Comparison of ENCODE assay signal across 8 mouse cellular contexts in the genomic region with DNA sequence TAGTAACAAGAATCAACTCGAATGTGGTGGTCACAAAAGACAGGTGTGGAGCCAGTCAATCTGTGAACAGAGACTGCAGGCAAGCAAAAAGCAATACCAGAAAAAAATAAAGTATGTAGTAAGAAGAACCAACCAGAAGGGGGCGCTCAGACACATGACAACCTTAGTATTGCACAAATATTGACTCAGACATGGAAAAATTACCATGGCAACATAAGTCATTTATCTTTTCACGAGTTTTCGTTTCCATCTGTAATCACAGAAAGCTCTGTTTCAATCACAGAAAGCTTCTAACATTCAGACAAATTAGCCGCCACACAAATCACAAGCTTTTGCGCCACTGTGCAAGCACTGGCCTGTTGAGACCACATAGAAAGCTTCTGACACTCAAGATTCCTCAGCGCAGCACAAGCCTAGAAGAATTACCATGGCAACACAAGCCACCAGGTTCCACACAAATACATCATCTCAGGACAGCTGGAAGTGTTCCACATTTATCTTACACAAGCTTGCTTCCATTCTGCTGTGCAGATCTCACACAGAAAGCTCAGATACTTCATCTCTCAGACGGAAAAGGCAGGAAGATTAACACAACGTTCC. TPM values are rescaled to one million over a fixed set of nuclear protein-coding genes. Genes with fewer than 3 reads are reported as not detected.
DNase-seq lines count a peak whose midpoint lies in the region; ATAC-seq lines count a peak whose summit lies in the region.

No protein-coding gene starts in this region.

- WGBS in forebrain, embryonic 14.5 days: 48% methylated on average over 9 of the region's 9 CpGs
- WGBS in forebrain, embryonic 10.5 days: 62% methylated on average over 9 of the region's 9 CpGs

- DNase-seq in forebrain, embryonic 14.5 days (ENCODE audit: low spot score): peak; percentile 55
- DNase-seq in forebrain, embryonic 10.5 days (ENCODE audit: extremely low spot score, low spot score): no peak
- peak; percentile 38 for DNase-seq in right cerebral cortex, adult 18-20 months
- DNase-seq in right cerebral cortex, postnatal 14 days: no peak
- DNase-seq in cerebellum, postnatal 36 days: peak; percentile 4 to 13
- DNase-seq in natural killer cell, adult 2 months (ENCODE audit: low spot score in 2 of 2): peak; percentile 2 to 9
- no peak for DNase-seq in ovary, postnatal 10 days (ENCODE audit: low spot score)

- no peak overlapping the region for H3K4me2 ChIP-seq in forebrain, embryonic 14.5 days (ENCODE audit: low read length)

- no peak overlapping the region for H3K9ac ChIP-seq in forebrain, embryonic 14.5 days (ENCODE audit: low read length)

- no peak overlapping the region for H3K27ac ChIP-seq in forebrain, embryonic 14.5 days (ENCODE audit: low read depth, low read length)
- H3K27ac ChIP-seq in forebrain, embryonic 10.5 days: no peak overlapping the region

- H3K36me3 ChIP-seq in forebrain, embryonic 14.5 days (ENCODE audit: control insufficient read depth, insufficient read depth, low read length): no peaks in the 10 kb centered on the region
- H3K36me3 ChIP-seq in forebrain, embryonic 10.5 days (replicated peaks): no peaks in the 10 kb centered on the region

- ATAC-seq in forebrain, embryonic 14.5 days: peak; percentile 57; the same call in 1 of the 2 replicates
- peak; percentile 38 for ATAC-seq in inflammation-experienced regulatory T-cells, adult 6 months

- no peaks in the 10 kb centered on the region for H3K4me1 ChIP-seq in forebrain, embryonic 14.5 days (ENCODE audit: control insufficient read depth, insufficient read depth, low read length)
- no peaks in the 10 kb centered on the region for H3K4me1 ChIP-seq in forebrain, embryonic 10.5 days

- no peaks in the 10 kb centered on the region for H3K27me3 ChIP-seq in forebrain, embryonic 14.5 days (replicated peaks; ENCODE audit: control insufficient read depth, insufficient read depth, low read length)
- peaks cover 8% of the 10 kb centered on the region; the same call in 1 of the 2 replicates for H3K27me3 ChIP-seq in forebrain, embryonic 10.5 days (ENCODE audit: poor library complexity, severe bottlenecking)

- no peaks in the 10 kb centered on the region for H3K9me3 ChIP-seq in forebrain, embryonic 14.5 days (replicated peaks; ENCODE audit: control insufficient read depth, low read length)
- H3K9me3 ChIP-seq in forebrain, embryonic 10.5 days: no peaks in the 10 kb centered on the region

- no peak overlapping the region for H3K4me3 ChIP-seq in forebrain, embryonic 14.5 days (ENCODE audit: low read depth, low read length)
- no peak overlapping the region for H3K4me3 ChIP-seq in forebrain, embryonic 10.5 days

RNA-seq across cellular contexts. Expression of a gene that starts 24.8 kb away (rescaled TPM):
- not detected in 2 replicates for polyA plus RNA-seq in forebrain, embryonic 14.5 days (2014; fragmentation: Nextera tagmentation; extraction: Ambion mirVana)
- polyA plus RNA-seq in forebrain, embryonic 10.5 days (2016; fragmentation: Nextera tagmentation; extraction: Ambion mirVana): 0.10 TPM in 1 of 2 replicates, not detected in the other
- not detected for polyA plus RNA-seq in inflammation-experienced regulatory T-cells, adult 6 months (2017; shearing (Covaris generic))

RNA-seq across cellular contexts. Expression of a gene that starts 41.3 kb away (rescaled TPM):
- polyA plus RNA-seq in forebrain, embryonic 14.5 days (2014; fragmentation: Nextera tagmentation; extraction: Ambion mirVana): not detected in 2 replicates
- polyA plus RNA-seq in forebrain, embryonic 10.5 days (2016; fragmentation: Nextera tagmentation; extraction: Ambion mirVana): not detected in 2 replicates
- under 1 TPM in 1 of 3 experiments, not detected in 2; 0.44 TPM for polyA plus RNA-seq in inflammation-experienced regulatory T-cells, adult 6 months (2017; shearing (Covaris generic))

RNA-seq across cellular contexts. Expression of a gene that starts 53.7 kb away (rescaled TPM):
- not detected in 2 replicates for polyA plus RNA-seq in forebrain, embryonic 14.5 days (2014; fragmentation: Nextera tagmentation; extraction: Ambion mirVana)
- not detected in 2 replicates for polyA plus RNA-seq in forebrain, embryonic 10.5 days (2016; fragmentation: Nextera tagmentation; extraction: Ambion mirVana)
- polyA plus RNA-seq in inflammation-experienced regulatory T-cells, adult 6 months (2017; shearing (Covaris generic)): under 1 TPM in 1 of 3 experiments, not detected in 2; 0.53 TPM

Comparison
In these comparisons a context has a peak if more than half of its experiments do, and no peak if none do; other contexts are left out.
1. DNase-seq: peak in forebrain, embryonic 14.5 days (single experiment), right cerebral cortex, adult 18-20 months (single experiment), cerebellum, postnatal 36 days (2 of 2) and natural killer cell, adult 2 months (2 of 2); none in forebrain, embryonic 10.5 days (single experiment), right cerebral cortex, postnatal 14 days (single experiment) and ovary, postnatal 10 days (single experiment).